Mouse (Mus musculus) liver, embryonic 14.5 days (tissue): ENCODE data around the gene Fam160a2. TPM values are rescaled to one million over a fixed set of nuclear protein-coding genes. Genes with fewer than 3 reads are reported as not detected.

Source experiments
- ATAC-seq: fragments of 200-750 bp; cut with Nextera tagmentation; 2 replicates; pipeline ENCODE4 v1.8.0; 2017; ENCODE audit warnings: moderate number of reproducible peaks, mild to moderate bottlenecking, moderate library complexity; ENCODE audit not compliant: insufficient read depth
- DNase-seq, 3 experiments: peaks; one replicate each; pipeline ENCODE4 v3.0.0-alpha.2; 2012 to 2013; ENCODE audit warnings: low read depth in 3 of 3, low spot score in 3 of 3
- H3K27ac ChIP-seq: fragments of 300-500 bp; sonication (generic); 2 replicates; pipeline ENCODE4 v1.5.1; 2014; ENCODE audit warnings: moderate library complexity, mild to moderate bottlenecking, control low read depth, inconsistent platforms
- H3K27me3 ChIP-seq: fragments of 300-500 bp; sonication (generic); 2 replicates; pipeline ENCODE4 v1.6.1; 2014; ENCODE audit warnings: mild to moderate bottlenecking, low read length, moderate library complexity; ENCODE audit not compliant: control insufficient read depth, insufficient read depth
- H3K36me3 ChIP-seq: fragments of 300-500 bp; sonication (generic); replicated peaks from 2 replicates; pipeline ENCODE4 v1.6.1; 2014; ENCODE audit warnings: low read depth; ENCODE audit not compliant: control insufficient read depth, insufficient read depth
- H3K4me1 ChIP-seq, 2 experiments: fragments of 200-500 bp in 1 of 2; fragments of 300-500 bp in 1 of 2; sonication (generic) in 1 of 2; replicated peaks; 2 replicates each; pipeline ENCODE4 v1.6.1; 2012 to 2014; ENCODE audit warnings: antibody characterized with exemption in 1 of 2, inconsistent platforms in 1 of 2, low read length in 1 of 2; ENCODE audit not compliant: control insufficient read depth in 2 of 2, insufficient read depth in 2 of 2
- H3K4me2 ChIP-seq: fragments of 300-500 bp; sonication (generic); 2 replicates; pipeline ENCODE4 v1.6.1; 2014; ENCODE audit warnings: low read depth, mild to moderate bottlenecking, control low read depth, moderate library complexity
- H3K4me3 ChIP-seq, 2 experiments: fragments of 200-500 bp in 1 of 2; fragments of 300-500 bp in 1 of 2; sonication (generic) in 1 of 2; 2 replicates each; pipeline ENCODE4 v1.5.1; 2012 to 2014; ENCODE audit warnings: low read depth in 2 of 2, low read length in 2 of 2, mild to moderate bottlenecking in 2 of 2, control low read depth in 1 of 2, inconsistent platforms in 1 of 2, moderate library complexity in 1 of 2; ENCODE audit not compliant: insufficient read depth in 1 of 2
- H3K9ac ChIP-seq: fragments of 300-500 bp; sonication (generic); replicated peaks from 2 replicates; pipeline ENCODE4 v1.6.1; 2014; ENCODE audit warnings: mild to moderate bottlenecking, control low read depth, moderate library complexity
- H3K9me3 ChIP-seq: fragments of 300-500 bp; sonication (generic); 2 replicates; pipeline ENCODE4 v1.6.1; 2016; ENCODE audit warnings: low read length, mixed read lengths; ENCODE audit not compliant: control insufficient read depth
- CTCF ChIP-seq: IDR thresholded peaks from 2 replicates; pipeline ENCODE4 v1.5.1; 2016; ENCODE audit warnings: antibody characterized with exemption, low read depth, control low read depth
- EP300 ChIP-seq: IDR thresholded peaks from 2 replicates; pipeline ENCODE4 v1.6.1; 2016; ENCODE audit warnings: antibody characterized with exemption, low read depth
- WGBS: fragments of 180-500 bp; shearing (Covaris S2); extraction: QIAGEN DNeasy Blood & Tissue Kit; methylation state at CpG from one replicate; pipeline ENCODE4 v1.1.7; 2014; ENCODE audit not compliant: insufficient replicate concordance; 5-methylcytosine and 5-hydroxymethylcytosine counted together
- polyA plus RNA-seq, 2 experiments: library from polyadenylated mRNA; depleted of rRNA in 1 of 2; stranded (reverse) in 1 of 2; unstranded in 1 of 2; fragments of >200 nt; fragmentation: Nextera tagmentation in 1 of 2; extraction: Ambion mirVana in 1 of 2; gene quantifications; 2 replicates each; pipeline versions ENCODE4 v1.2.1 to v1.2.3; 2012 to 2014

The Fam160a2 gene
- polyA plus RNA-seq, 2 experiments: 7.4 to 8.1 TPM

DNA sequence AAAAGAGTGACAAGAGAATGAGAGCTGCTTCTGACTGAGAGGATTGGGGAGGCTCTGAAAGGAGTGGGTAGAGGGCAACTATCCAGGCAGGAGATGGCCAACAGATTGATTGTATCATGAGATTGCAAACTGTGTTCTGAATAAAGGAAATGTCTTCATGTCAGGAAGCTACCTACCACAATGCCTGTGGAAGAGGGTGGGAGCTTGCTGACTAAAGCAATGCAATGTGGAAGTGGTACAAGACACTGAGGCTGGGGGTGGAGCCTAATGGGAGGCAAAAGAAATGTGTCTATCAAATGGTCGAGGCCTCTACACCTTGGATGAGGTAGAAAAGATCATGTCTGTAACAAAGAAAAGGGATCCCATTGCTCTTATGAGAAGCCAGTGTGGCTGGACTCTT, 6.5 kb upstream of the Fam160a2 start:
- WGBS: 47% methylated on average over 1 of the region's 1 CpGs
- TF ChIP-seq CTCF (no peak), EP300 (no peak)

DNA sequence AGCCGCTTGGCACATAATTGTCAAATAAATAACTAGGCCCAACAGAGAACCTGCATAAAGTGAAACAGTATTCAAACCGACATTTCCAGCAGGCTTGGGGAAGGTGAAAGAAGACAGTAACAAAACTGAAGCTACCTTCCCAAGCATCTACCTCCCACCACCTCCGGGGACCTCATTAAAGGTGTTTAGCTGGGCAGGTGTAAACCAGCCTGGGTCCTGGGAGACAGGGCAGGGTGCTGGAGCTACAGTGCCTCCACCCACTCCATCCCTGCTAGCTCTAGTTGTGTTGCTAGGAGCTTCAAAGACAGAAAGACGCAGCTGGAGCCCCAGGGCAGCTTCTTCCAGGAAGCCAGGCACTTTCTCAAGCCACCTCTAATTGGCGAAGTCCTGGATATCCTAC, 4.4 kb upstream of the Fam160a2 start, which contains the start of gene Cnga4:
Cnga4 (plus strand) TSS at position 301 of the 400 bp plus-strand sequence.
- Histone ChIP-seq H3K27me3 (no peaks in the 10 kb centered on the region), H3K4me1 (peaks cover 5 to 8% of the 10 kb centered on the region in 2 experiments; a peak in 3 of 4 replicates), H3K9me3 (no peaks in the 10 kb centered on the region), H3K4me3 (no peak within 1 kb of the TSS), H3K27ac (no peak within 1 kb of the TSS), H3K4me2 (no peak within 1 kb of the TSS), H3K36me3 (no peaks in the 10 kb centered on the region), H3K9ac (no peak within 1 kb of the TSS)
- TF ChIP-seq EP300 (no peak), CTCF (no peak)
- no peak for DNase-seq
- WGBS: 62% methylated on average over 5 of the region's 5 CpGs
- ATAC-seq: no peak

More for the DNA sequence above, 6.5 kb upstream of the Fam160a2 start:
- no peak overlapping the region for H3K27ac ChIP-seq
- H3K9ac ChIP-seq: no peak overlapping the region
- DNase-seq (no peak), ATAC-seq (no peak)
- H3K4me3 ChIP-seq: no peak overlapping the region
- H3K4me1 ChIP-seq: no peaks in the 10 kb centered on the region
- H3K9me3 ChIP-seq: no peaks in the 10 kb centered on the region
- no peaks in the 10 kb centered on the region for H3K36me3 ChIP-seq
- H3K27me3 ChIP-seq: no peaks in the 10 kb centered on the region
- H3K4me2 ChIP-seq: no peak overlapping the region

DNA sequence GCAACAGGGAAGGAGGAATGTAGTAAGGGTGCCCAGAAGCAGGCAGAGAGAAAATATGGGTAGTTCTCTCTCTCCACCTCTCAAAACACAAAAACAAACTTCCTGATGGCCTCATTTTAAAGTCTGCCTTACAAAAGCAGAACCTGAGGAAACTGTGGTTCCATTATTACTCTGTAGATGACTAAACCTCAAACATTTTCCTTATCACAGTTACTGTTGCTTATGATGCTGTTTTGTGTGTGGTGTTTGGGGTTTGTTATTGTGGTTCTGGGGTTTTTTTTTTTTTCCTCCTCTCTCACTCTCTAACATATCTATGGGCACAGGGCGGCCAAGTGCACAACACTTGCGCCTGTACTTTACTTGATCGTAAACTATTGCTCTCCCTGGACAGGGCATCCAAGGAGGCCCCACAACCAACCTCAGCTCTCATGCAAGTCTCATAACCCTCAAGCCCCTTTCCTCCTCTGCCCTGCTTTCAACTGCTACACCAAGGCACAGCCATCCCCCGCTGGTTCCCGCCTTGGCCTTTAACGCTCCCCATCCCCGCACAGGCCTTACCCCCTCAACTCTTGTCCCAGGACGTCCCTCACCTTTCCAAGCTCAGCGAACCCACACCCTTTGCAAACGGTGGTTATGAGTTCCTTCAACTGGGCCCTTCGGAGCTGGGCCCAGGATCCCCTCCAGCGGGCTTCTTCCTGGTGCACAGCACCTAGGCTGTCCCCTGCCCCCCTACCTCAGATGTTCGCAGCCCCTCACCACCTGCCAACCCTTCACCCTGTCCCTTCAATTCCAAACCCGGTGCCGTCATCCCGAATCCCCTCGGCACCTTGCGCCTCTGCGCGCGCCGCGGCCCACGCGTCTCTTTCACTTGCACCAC, 558 bp downstream of the Fam160a2 start:
- peak; percentile 0; the same call in 1 of the 2 replicates for ATAC-seq

DNA sequence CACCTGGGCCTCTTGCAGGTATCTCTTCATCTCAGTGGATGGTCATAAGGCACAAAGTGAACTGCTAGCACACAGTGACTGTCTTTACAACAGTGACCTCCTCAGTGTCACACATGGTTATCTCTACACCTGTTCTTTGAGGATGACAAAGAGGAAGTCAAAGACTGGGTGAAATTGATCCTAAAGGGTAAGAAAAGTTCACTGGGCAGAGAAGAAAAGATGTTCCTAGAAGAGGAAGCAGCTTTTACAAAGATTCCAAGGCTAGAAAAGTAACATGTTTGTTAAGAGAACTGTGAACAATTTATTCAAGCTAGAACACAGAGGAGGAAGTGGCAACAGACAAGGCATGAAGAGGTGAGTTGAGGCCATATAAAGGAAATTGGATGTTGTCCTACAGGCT, 3.7 kb downstream of the Fam160a2 start:
- TF ChIP-seq EP300 (no peak), CTCF (no peak)
- Histone ChIP-seq H3K36me3 (no peaks in the 10 kb centered on the region), H3K27me3 (no peaks in the 10 kb centered on the region), H3K27ac (no peak overlapping the region), H3K4me1 (peaks cover 10 to 11% of the 10 kb centered on the region in 2 experiments), H3K9me3 (no peaks in the 10 kb centered on the region), H3K4me2 (no peak overlapping the region), H3K9ac (no peak overlapping the region), H3K4me3 (no peak overlapping the region)
- ATAC-seq (no peak), DNase-seq (no peak)

More for the DNA sequence above, 558 bp downstream of the Fam160a2 start:
- Histone ChIP-seq H3K4me2 (peak overlapping the region; percentile 95), H3K4me1 (peaks cover 11% of the 10 kb centered on the region in 2 experiments), H3K27ac (peak overlapping the region; percentile 65), H3K27me3 (no peaks in the 10 kb centered on the region), H3K36me3 (no peaks in the 10 kb centered on the region), H3K4me3 (peak overlapping the region; percentile 83 to 91), H3K9ac (peak overlapping the region; percentile 88), H3K9me3 (no peaks in the 10 kb centered on the region)
- WGBS: under 1% methylated on average over 25 of the region's 25 CpGs
- TF ChIP-seq CTCF (no peak), EP300 (no peak)
- peak; percentile 0 to 19 (median 6) for DNase-seq

DNA sequence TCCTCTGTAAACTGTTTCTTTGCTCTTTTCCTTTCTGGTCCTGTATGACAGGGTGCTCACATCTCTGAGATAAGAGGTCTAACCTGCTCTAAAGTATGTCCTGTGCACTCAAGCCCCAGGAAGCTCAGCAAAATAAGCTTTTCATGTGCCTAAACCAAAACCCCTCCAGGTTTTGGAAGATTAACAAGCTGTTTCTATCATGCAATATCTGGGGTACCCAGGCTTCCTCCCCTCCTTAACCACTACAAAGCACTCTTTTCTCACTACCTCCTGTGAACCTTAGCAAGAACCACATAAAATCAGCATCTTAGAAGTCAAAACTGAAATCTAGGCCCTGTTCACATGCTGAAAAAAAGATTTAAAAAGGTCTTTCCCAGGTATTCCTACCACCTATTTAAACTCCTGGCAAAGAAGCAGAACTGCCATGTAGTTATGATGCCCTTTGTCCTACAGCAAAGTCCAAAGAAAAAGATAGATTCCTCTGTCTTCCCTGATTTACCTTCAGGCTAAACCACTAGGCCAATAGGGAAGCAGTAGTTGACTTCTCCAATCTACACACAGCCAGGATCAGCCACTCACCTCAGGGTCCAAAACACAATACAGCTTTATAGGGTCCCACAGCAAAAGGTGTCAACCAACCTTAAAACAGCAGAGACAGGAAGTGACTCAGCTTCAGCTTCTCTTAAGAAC, 4.6 kb downstream of the Fam160a2 start:
- TF ChIP-seq CTCF (no peak), EP300 (no peak)
- H3K9me3 ChIP-seq: no peaks in the 10 kb centered on the region
- peaks cover 3 to 7% of the 10 kb centered on the region in 2 experiments; a peak in 3 of 4 replicates for H3K4me1 ChIP-seq
- H3K36me3 ChIP-seq: no peaks in the 10 kb centered on the region
- no peak overlapping the region for H3K9ac ChIP-seq
- H3K27me3 ChIP-seq: no peaks in the 10 kb centered on the region
- H3K27ac ChIP-seq: no peak overlapping the region
- no peak overlapping the region for H3K4me3 ChIP-seq
- DNase-seq: no peak
- ATAC-seq: no peak
- no peak overlapping the region for H3K4me2 ChIP-seq
